Mouse (Mus musculus) spleen, postnatal 36 days (tissue): ENCODE measurements around the gene Serping1.
"Not testable (repeated sequence)": the region's sequence is repeated elsewhere in the genome, so short reads cannot be mapped to it uniquely, and the experiment has no call there.

Experiments
- DNase-seq, 2 experiments: peaks; one replicate each; pipeline ENCODE4 v3.0.0; 2022; ENCODE audit warnings: low spot score in 2 of 2, mixed read lengths in 1 of 2

The Serping1 gene

DNA sequence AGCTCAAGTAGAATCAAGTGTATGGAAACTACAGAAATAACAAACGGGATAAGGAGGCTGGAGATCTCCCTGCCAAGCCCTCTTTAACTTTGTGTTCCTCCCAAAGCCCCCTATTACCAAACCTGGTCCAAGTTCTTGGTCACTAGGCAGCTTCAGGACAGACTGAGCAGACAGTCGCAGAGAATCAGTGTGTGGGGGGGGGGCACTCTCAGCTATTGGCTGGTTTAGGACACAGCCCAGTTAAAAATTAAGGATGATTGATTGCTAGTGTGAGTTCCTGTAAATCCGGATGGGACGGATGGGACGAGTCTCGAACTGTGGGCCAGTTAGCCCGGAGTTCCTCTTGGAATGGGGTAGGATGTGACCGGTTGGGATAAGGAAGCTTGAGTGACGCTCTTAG is at the start of gene Serping1:
Serping1 (minus strand) TSS at position 204 of the 400 bp plus-strand sequence.
- DNase-seq, result no peak

DNA sequence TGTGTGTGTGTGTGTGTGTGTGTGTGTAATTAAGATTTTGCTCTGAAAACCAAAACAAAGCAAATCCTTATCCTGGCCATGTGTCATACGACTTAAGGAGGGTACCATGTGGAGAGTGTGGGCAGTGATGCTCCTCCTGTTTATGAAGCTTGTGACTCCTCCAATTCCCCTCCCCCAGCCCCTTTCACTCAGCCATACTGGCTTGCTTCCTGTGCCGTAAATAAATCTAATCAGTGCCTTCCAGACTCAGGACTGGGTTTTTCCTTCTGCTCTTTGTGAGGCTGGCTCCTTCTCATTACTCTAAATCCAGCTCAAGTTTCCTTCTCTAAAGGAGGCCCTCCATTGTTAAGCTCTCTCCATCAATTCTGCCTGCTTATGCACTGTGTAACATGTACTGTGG is 48.0 kb upstream of the Serping1 start:
- no peak for DNase-seq

DNA sequence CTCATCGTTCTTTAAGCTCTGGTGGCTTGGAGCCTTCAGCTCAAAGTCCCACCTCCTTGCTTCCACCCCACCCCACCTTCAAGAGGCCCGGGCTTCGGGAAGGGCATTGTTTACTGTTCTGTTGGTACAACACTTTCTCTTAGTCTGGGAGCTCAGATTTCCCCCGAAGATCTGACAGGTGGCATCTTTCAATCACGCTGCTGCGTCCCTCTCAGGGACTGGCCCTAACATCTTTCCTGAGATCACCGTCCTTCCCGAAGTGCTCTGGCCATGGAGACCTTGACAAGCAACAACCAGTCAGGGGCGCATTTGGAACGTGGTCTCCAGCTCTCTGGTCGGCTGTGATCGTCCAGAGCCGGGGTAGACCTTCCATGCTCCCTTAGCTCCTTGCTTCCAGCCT is 47.3 kb upstream of the Serping1 start, which contains the start of gene Smtnl1:
Smtnl1 (minus strand) TSS at position 101 of the 400 bp plus-strand sequence.
- DNase-seq, result no peak

DNA sequence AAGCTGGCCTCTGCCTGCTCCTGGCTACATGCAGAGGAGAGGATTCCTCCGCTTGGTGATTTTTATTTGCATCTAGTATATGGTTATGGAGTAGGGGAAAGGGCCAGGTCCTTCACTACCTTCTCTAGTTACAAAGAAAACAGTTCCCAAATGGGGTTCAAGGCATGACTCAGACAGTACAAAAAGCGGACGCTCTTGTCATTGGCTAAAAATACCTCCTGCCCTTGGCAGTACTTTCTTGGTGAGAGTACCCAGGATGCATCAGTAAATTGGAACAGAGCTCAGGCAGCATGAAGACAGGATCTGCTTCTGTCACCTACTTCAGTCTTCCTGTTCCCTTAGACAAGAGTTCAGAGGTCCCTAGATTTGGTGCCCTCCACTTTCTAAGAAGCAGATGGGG is 44.6 kb upstream of the Serping1 start:
- DNase-seq, result no peak

DNA sequence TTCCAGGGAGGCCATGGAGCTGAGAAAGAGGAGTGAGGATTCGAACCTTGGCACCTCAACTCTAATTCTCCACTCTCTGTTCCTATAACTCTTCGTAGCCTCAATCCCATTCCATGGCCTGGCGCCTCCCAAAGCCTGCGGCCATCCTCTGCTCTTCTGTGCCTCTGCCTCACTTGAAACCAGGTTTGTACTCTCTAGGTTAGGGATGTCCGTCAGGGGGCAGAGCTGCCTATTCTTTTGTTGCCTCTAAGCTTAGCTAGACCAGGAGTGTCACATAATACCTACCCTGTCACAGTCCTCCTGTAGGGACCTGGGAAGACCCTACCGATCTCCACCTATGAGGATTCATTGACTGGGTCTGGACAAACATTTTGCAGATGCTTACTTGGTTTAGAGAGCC is 37.4 kb upstream of the Serping1 start:
- DNase-seq, result no peak

DNA sequence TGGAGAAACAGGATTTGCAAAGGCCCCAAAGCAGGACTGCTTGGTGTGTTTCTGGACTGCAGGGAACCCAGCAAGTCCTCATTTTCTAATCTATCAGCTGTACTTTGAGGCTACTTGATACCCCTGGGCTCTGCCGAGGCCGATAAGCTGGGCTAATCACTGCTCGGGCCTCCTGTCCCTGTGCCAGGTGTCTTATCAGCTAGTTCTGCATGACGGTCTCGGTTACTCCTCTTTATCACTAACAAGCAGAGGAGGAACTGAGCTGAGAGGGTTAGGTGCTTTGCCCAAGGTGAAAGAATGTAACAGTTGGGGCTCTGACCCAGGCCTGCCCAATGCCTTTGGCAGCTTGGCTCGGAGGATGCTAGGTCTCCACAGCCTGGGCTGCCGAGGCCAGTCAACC is 36.6 kb upstream of the Serping1 start:
- peak; percentile 74 to 89 for DNase-seq

DNA sequence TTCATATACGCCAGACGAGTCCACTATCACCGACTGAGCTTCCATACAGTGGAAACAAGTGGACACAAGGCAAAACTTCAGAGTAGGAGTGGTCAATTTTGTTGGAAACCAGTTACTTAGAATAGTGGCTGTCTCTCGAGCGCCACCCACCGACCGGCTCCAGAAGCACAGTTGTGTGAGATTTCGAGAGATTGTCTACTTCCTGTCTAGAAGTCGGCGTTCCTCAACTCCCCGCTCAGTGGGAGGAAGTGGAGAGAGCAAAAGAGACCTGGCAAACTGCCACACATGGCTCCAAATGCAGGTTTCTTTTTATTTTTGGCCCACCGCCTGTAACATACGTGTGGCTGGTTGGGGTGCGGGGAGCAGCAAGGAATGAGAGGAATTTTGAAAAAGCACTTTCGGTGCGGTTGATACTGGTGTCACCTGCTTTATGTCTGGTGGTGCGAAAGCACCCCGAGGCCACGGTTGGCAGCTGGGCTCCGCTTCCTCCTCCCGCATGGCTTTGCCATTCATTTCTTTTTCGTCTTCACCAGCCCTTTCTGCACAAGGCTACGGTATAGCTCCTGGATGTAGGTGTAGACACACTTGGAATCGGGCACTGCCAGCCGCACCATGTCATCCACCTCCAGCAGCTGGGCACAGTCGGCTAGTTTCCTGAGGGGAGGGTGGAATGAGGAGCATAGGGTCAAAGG is 35.8 kb upstream of the Serping1 start:
- peak; percentile 75 to 85 for DNase-seq

DNA sequence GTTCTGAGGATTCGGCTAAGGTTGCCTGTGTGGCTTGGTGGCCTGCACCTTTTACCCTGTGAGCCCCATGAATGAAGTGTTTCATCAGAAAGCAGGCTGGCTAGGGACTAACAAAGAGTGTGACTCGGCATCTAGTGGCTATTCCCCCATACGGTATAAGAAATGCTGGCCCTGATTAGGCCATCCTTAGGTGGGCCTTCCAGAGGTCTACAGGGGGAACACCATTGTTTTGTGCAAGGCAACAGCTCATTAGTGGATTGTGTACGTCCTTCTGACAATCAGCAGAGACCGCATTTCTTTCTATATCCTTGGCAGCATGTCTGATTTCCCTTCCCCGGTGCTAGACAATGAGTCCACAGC is 35.3 kb upstream of the Serping1 start:
- no peak for DNase-seq

DNA sequence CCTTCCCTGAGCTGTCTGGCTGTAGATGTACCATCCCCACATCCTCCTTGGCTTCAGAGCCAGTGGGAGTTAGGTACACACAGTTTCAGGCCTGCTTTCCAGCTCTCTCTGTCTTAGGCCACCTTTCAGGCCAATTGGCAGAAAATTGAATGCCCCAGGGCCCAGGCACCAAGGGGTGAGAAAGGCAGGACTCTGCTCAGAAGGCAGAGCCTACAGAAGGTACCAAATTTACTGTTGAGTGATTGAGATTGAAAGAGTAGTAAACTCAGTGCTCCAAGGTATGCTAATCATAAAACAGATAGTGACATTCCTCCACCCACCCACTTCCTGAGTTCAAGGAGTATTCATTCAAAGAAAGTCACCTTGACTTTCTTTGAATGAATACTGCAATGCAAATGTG is 34.1 kb upstream of the Serping1 start:
- DNase-seq, result no peak

DNA sequence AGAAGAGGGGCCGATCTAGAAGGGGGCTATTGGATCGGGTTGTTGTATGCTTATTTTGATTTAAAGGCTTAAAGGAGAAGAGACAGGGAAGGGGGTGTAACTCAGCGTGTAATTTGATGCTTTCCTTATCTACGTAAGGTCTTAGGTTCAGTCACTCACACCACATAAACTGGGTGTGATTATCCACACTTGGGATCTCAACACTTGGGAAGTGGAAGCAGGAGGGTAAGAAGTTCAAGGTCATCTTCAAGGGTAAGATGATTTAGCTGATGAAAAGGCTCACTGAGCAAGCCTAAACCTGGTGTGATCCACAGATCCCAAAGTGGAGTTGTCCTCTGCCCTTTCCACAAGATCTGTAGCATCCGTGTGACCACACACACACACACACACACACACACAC is 31.3 kb upstream of the Serping1 start:
- DNase-seq, result no peak

DNA sequence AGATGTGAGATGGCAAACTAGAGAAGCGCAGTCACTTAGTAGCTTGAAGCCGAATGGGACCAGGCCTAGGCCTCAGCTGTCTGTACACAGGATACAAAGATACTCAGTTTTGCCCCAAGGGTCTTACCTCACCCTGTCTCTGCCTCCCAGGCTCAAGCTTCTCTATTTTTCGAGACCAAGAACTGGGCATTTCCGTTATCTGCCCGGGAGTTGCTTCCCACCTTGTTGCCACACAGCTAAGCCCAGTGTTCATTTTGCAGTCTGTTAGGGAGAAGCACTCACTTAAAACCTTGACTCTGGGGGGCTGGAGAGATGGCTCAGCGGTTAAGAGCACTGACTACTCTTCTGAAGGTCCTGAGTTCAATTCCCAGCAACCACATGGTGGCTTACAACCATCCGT is 28.7 kb upstream of the Serping1 start:
- no peak for DNase-seq

DNA sequence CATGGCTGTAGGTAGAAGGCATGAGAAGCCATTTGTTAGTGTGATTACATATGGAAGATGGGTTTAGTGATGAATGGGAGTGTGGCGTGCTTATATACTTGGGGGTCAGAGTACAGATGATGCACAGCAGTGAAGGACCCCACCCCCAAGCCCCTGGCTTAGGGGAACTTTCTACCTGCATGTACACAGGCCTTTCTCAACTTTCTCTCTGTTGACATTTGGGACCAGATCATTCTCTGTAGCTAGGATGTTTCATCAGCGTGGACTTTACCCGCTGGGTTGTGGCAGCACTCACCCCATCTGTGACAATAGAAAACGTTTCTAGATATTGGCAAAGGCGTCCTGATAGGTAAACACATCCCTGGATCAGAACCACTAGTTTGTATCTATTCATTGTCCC is 26.0 kb upstream of the Serping1 start:
- not testable (repeated sequence) for DNase-seq

DNA sequence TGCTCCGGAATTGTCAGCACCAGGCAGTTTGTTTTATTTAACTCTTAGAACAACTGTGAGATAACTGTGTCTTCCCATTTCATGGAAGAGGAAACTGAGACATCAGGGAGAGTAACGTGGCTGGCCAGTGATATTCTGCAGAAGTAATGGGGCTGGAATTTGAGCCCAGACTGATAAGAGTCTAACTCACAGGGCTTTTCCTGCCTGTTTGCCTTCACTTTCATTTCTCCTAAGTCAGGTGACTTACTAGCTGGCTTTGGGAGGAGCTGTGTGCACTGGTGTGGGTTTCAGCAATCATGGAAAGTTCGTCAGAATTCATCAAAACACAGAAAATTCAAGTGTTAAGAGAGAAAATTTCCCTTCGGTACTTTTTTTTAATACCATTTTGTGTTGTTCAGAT is 25.1 kb upstream of the Serping1 start:
- peak in 1 of 2 experiments; percentile 48 for DNase-seq

DNA sequence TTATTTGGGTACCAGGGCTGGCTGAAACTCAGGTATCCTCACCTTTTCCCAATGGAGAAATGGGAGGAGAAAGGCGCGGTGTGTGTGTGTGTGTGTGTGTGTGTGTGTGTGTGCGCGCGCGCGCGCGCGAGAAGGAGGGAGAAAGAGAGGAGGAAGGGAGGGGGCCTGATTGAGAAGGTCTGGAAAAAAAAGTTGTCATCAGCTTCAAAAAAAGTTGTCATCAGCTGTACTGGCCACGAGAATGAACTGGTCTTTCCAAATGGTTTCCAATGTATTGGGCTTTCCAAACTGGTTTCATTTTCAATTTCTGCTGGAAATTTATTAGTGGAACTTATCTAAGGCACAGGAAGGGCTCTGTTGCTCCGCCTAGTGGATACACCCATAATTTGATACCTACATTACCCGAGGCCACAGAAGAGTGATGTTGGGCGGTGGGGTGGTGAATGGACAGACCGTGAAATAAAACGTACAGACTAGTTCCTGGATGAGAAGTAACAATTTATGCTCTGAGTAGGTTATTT is 23.9 kb upstream of the Serping1 start:
- DNase-seq, result peak; percentile 65 to 82

DNA sequence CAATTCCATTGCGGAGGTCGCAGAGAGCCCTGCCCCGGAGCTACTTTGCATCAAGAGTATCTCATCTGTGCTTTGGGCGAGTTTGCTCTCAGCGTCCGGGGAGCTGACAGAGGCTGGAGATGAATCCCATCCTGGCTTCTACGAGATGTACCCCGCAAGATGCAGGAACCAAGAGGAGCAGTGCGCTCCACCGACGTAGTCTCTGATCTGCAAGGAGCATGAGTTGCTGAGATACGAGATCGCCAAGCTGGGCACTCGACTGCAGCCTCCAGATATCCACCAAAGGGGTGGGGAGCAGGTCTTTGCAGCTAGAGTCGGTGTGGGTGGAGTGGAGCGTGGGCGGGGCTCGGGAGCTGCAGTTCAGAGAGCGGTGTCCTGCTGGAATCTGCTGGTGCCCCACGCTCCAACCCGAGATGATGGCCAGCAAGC is 23.3 kb upstream of the Serping1 start, which contains the start of gene Ube2l6:
Ube2l6 (plus strand) TSS at position 336 of the 429 bp plus-strand sequence.
- peak; percentile 81 to 87 for DNase-seq

DNA sequence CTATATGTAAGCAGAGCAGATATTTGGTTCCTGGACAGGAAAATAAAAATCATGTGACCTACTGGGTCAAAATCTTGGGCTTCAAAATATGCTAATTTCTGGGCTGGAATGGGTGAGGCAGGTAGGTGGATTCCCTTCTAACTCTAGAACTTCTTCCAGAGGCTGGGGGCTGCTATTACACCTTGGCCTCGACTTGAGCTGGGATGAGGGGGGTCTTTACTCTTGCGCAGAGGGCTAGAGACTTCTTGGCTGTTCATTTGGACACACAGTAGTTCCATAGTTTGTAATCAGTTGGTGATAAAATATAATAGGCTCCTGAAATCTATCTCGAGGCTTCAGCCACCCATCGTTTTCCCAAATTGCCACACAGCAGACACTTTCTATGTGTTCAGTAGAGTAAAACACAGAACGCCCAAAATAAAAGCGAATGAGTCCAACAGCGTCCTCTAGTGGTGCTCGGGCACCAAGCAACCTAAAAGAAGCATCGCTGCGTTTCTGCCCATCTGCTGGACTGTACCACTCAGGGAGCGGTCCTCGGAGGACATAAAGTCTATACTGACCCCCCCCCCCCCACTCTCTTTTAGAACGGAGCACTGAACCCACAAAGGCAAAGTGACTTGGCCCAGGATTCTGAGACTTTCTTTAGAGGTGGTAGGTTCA is 22.7 kb upstream of the Serping1 start:
- DNase-seq, result peak; percentile 64 to 75

DNA sequence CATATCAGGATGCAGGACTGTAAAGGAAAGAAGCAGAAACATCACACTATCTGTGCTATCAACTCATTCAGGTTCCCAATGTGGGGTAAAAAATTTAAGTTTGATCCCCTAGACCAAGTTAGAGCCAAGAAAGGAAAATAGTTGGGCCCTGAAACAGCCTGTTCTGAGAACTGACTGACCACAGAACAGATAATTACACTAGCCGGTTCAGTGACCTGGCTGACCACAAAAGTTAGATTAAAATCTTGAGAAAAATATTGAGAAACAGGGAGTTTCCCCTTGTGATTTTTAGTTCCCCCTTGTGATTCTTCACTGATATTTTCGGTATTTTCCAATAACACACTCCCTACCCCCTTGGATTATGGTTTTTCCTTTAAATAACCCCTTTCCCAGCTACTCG is 18.6 kb upstream of the Serping1 start:
- DNase-seq, result no peak

DNA sequence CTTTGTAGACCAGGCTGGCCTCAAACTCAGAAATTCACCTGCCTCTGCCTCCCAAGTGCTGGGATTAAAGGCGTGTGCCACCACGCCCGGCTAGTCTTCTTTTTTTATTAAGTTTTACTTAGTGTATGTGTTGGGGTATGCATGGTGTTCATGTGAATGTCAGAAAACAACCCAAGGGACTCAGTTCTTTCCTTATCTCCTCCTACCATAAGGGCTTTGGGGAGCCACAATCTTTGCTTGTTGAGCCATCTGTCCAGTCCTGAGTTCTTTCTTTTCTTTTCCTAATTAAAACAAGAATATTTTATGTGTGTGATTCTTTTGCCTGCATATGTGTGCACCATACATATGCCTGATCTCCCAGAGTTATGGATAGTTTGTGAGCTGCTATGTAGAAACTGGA is 17.9 kb upstream of the Serping1 start:
- DNase-seq, result no peak

DNA sequence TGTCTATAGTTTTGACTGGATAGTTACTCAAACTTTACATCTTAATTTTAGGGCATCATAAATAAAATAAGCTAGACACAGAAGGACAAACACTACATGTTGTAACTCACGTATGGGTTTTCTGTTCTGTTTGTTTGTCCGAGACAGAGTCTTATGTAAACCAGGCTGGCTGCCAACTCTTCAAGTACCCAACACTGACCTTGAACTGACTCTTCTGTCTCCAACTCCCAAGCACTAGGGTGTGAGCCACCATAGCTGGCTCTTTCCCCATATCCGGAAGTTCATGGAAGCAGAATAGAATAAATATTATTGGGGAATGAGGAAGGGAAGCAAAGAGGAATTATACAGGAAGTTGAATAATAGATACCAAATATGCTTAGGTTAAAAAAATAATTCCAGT is 17.3 kb upstream of the Serping1 start:
- DNase-seq, result no peak

DNA sequence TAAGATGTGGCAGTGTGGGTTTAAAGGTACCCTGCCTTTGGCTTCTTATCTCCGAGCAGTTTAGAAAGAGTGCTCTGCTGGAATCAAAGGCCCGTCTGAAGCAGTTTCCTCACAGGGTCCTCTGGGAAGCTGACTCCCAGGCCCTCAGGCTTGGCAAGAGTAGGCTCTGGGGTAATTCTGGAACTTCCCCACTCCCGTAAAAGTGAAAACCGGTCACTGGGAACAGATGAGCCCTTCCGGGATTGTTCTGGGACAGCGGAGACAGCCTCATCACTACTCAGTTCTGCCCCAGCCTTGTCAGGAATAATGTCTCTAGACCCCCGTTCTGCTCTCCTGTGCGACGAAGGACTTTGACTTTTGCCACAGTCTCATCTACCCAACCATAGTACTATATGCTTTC is 15.2 kb upstream of the Serping1 start:
- no peak for DNase-seq

DNA sequence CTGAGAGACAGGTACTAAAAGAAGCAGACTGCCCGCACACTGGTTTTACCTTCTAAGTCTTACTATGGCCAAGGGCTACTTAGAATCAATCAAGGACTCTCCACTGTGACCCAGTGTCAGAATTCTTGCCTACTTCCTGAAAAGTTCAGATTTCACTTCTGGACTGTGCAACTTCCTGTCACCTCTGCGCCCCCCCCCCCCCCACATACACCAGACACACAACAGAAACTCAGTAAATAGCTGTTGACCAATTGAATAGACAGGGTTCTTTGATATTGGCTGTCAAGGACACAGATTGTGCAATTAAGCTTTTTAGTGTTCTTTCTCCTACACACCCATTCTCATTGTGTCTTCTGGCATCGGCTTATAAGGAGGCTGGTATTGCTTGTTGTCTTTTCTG is 13.1 kb upstream of the Serping1 start:
- no peak for DNase-seq

DNA sequence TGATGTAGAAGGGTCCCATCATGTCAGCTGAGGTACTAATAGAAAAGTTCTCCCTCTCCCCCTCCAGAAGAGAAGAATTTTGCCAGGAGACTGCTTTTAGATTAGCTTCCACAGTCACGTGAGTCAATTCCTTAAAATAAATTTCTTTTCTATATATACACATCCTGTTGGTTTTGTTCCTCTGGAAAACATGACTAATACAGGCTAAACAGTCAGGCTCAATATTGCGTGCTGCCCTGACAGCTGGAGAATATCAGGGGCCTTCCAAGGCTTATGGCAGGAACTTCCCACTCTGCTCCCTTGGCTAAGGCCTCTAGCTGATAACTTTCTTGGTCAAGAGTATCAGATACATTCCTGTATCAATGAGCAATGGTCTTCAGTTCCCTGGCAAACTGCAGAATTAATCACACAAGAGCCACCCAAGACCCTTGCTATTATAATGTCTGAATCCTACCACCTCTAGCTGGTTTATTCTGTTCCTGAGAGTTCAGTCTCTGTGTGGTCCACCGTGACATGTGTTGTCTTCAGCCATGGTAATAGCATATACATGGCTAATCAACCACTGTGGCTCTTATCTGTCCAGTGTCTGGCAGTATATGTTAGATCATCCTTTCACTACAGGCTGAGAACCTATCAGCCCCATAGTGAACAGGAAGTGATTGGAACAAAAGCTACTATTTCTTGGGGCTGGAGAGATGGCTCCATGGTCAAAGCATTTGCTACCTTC is 8.8 kb upstream of the Serping1 start:
- no peak for DNase-seq

DNA sequence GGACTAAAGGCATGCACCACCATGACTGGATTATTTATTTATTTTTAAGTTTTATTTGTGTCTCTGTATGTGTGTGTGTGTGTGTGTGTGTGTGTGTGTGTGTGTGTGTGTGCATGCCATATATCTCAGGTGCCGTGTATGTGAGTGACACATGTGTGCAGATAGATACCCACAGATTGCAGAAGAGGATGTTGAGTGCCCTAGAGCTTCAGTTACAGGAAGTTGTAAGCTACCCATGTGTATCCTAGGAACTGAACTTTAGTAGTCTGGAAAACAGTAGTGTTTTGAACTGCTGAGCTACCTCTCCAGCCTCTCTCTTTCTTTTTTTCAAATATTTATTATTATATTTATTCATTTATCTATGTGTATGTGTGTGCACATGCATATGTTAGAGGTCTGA is 8.1 kb upstream of the Serping1 start:
- no peak for DNase-seq
